Mouse (Mus musculus) WW6 (cell line): ENCODE measurements around the gene Ninj2.
"Not testable (repeated sequence)": the region's sequence is repeated elsewhere in the genome, so short reads cannot be mapped to it uniquely, and the experiment has no call there.

Source experiments
- DNase-seq: peaks from one replicate; pipeline ENCODE4 v3.0.0-alpha.2; 2013; ENCODE audit warnings: low read depth, low spot score

The Ninj2 gene

DNA sequence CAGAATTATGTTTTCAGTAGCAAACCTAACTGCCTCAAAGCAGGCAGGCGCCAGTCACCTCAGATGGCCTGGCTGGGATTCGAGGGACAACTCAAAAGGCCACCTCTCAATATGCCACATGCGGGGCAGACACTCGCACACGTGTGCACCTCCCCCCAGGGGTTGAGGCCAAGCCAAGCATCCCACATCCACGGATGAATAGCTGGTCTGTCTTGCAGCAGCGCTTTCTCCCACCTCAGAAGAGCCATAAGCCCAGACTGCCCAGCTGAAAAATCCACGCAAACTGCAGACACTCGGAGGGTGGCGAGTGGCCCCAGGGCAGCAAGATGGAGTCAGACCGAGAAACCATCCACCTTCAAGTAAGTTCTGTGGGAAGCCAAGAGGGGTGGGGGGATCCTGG lies at the start of gene Ninj2:
TSS of gene Ninj2 (plus strand) at position 251 of the 400 bp plus-strand sequence.
- DNase-seq, result no peak

DNA sequence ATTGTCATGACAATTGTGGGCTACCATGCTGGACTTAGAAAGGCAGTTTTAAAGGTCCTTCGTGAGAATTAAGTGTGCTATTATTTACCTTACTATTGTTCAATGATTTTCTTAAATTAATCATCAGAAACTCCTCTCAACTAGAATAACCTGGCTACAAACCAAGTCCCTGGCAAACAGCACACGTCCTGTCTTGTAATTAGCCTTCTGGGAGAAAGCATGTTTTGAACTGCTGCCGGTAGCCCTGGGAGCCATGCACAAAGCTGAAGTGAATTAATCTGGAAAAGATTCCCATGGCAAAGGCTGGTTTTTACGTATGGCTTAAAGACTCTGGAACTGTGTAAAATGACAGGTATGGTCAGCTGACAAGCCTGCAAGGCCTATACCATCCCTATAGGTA lies 47.7 kb upstream of the Ninj2 start:
- DNase-seq, result no peak

DNA sequence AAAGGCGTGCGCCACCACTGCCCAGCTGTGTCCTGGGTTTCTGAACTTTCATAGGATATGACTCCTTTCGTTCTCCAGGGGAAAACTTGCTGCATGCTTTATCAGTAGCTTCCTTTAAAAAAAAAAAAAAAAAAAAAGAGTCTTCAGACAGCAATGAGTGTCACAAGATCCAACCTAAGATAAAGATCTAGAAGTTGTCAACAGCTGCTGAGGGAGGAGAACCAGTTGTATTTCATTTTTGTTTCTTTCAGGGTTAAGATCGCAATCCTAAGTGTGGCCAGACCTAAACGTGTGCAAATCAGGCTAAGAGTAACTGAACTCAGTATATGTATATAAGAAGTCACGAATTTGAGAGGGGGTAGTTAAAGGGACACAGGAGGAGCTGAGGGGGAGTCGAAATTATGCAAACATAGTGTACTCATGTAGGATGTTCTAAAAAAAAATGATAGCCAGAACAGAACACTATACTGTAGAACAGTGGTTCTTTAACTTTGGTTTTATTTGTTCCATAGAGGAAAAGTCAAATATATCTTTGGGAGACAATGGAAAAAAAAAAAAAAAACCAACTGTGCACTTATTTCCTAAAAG lies 45.4 kb upstream of the Ninj2 start:
- no peak for DNase-seq

DNA sequence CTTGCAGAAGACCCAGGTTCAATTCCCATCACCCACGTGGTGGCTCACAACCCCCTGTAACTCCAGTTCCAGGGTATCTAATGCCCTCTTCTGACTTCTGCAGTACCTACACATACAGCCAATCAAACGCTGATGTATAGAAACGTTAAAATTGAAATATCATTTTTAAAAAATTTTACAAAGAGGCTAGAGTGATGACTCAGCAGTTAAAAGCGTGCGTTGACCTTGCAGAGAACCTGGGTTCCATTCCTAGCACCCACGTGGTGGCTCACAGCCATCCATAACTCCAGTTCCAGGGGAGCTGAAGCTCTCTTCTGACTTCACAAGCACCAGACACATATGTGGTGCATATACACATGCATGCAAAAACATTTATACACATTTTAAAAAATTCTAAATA lies 38.7 kb upstream of the Ninj2 start:
- no peak for DNase-seq

DNA sequence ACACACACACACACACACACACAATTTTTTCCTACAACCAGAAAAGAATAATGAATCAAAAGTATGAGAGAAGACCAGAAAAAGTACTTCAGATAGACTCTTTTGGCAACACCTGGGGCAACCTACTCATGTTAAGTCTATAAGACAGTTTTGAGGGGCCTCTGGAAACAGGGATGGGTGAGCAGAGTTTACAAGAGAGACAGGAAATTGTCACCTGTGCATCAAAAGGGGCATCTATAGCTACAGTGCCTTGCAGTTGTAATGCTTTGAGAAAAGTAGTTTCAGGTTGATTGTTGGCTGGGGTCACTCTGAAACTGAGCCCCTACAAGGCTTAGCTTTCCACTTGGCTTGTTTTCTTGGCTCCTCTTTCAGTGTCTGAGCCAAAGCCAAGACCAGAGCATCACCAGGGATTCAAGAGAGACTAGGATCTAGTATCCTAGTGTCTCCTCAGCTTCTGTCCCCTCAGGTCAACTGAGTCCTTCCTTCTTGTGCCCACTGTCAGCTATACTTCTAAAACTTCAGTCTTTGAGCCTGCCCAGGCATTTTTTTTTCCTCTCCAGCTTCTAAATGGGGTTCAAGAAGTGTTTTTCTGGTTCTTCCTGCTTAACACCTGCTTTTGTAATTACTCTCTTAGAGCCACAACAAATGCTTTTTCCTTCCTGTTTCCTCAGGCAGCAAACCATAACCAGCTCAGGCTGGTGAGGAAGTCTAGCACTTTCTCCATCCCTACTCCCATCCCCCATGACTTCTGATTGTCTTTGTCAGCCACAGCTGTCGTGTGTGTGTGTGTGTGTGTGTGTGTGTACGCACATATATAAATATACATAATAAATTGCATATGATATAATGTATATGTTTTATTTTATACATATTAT lies 37.2 kb upstream of the Ninj2 start:
- no peak for DNase-seq

DNA sequence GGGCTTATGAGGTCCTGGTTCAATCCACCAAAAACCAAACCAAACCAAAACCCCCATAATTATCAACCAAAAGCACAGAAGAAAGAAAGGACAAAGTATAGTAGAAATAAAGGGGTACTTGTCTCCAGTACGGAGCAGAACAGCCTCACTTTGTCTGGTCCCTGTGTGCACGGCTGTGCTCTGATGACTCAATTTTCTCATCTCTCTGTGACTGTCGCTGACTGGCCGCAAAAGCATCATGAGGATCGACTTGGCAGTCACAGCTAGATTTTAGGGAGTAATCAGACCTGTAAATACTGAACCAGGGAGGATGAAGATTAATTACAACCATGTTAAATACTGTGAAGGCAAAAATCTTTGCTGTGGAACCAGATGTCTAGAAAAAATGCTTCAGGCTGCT lies 30.2 kb upstream of the Ninj2 start:
- no peak for DNase-seq

DNA sequence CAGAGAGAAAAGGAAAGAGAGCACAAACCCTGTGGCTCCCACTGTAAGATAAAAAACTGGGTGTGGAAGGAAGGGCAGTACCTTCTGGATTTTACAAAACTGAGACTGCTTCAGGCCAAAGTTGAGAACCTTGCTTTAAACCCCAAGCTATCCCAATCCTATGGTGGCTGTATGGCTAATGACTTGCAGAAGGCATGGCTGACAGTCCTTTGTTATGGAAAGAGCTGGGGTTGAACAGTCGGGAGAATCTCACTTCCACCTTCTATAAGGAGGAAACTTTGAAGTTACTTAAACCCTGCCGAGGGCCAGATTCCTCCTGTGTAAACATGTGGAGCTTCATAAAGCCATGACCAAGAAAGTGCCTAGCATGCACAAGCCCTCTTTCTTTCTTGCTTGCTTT lies 28.5 kb upstream of the Ninj2 start:
- peak; percentile 43 for DNase-seq

DNA sequence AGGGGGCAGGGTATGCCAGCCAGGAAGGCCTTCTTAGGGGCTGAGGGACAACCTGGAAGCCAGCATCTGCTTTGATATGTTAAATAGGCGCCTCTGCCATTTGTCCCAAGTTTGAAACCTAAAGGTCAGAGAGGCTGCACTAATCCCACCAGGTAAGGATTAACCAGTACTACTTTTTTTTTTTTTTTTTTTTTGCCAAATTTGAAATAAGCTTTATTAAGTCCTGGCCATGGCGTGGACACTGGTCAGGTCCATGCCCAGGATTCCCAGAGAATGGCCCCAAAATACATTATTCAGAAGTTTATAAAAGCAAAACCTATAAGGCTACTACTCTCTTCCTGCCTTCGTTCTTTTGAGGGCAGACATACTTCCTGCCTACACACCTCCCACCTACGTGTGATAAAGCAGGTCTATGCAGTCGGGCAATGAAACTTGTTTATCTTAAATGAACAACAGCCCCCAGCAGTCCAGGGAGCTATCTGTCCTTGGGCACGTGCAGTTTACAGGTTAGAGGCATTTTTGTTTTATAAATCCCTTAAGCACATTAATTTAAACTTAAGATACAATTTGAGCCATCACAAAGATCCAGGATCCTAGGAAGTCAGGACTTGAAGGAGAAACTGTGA lies 27.5 kb upstream of the Ninj2 start:
- no peak for DNase-seq

DNA sequence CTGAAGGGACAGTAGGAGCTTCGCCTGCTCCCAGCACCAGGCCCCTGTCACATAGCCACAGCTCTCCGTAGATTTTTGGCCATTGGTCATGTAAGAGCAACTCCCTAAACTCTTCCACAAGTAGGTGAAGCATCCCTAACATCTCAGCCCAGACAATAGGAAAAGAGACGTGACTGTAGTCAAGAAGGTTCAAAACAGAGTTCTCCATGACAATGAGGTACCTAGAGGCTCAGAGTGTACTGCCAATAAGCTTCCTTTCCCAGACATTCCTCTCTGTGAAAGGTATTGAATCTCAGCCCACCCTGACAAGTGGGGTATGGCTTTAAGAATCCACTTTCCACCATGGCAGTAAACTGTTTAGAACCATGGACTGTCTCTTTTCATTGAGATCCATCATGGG lies 23.6 kb upstream of the Ninj2 start:
- no peak for DNase-seq

DNA sequence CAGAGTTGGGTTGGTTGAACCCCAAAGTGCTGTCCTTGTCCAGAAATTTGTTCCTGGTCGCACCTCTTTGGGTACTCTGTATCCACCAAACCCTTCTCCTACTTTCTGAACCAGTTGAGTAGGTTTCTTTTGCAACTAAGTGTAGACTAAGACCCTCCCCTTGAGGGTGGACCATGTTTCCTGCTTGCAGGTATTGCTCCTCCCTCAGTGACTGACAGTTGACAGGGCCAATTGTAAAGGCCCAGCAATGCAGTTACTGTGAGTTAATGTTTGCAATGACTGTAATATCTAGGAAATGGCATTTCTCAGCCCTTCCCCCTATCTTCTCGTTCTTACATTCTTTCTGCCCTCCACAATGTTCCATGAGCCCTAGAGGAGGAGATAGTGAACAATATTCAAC lies 20.5 kb upstream of the Ninj2 start:
- no peak for DNase-seq

DNA sequence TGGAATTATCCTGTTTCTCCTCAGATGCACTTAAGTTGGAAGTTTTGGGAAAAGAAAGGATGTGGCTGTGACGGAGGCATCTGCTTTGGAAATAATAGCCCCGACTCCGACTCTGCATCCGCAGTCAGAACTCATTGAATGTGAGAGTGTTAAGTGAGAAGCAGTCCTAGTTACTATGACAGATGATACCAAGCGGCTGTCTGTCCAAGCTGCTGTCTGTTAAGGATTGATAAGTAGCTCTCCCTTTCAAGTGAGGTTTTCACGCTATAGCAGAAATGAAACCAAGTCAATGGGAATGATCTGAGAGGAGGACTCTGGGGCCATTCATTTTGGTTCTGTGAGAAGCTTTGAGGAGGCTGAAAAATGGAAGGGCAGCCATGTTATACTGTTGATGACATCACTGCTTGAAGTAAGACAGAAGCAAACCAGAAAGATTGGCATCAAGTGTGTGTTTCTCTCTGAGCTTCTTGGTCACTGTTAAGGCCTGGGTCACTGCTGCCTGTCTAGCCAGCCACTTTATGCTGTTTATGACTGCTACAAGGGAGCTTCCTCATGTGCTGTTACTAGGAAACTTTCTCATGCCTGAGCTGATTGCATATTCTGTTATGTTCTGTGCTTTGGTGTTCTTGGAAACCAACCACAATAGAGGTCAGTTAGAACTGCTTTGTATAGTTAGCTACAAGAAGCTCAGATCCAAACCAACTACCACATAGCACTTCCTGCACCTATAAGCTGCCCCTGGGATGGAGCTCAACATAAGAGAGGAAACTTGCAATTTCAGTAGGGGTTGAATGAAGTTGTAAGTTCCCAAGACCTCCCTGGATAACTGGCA lies 16.3 kb upstream of the Ninj2 start:
- DNase-seq, result no peak

DNA sequence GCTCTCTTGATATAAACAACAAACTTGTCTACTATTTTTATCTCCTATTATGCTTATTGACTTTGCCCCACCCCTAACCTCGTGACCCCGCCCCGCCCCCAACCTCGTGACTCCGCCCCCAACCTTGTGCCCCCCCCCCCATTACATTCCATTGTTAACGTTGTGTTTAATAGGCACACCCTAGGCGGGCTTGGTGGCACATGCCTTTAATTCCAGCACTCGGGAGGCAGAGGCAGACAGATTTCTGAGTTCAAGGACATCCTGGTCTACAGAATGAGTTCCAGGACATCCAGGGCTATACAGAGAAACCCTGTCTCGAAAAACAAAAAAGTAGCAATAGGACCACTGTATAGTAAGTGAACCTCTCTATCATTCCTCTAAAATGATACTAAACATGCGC lies 13.6 kb upstream of the Ninj2 start:
- DNase-seq, result no peak

DNA sequence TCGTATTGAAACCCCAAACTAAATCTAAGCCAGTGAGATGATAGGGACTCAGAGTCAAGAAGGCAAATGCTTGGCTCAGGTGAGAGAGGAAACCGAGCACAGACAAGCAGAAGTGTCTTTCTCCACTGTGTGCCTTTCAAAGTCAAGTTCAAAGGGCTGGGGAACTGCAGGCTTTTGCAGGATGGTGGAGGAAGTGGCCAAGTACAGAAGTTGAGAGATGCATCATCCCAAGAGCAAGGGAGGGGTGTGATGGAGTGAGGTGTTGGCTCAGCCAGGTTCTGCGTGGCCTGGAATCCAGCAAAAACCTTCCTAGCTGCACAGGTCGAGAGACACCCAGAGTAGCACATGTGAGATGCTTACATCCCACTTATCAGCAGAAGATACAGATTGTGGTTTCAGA lies 11.6 kb upstream of the Ninj2 start:
- DNase-seq, result no peak

DNA sequence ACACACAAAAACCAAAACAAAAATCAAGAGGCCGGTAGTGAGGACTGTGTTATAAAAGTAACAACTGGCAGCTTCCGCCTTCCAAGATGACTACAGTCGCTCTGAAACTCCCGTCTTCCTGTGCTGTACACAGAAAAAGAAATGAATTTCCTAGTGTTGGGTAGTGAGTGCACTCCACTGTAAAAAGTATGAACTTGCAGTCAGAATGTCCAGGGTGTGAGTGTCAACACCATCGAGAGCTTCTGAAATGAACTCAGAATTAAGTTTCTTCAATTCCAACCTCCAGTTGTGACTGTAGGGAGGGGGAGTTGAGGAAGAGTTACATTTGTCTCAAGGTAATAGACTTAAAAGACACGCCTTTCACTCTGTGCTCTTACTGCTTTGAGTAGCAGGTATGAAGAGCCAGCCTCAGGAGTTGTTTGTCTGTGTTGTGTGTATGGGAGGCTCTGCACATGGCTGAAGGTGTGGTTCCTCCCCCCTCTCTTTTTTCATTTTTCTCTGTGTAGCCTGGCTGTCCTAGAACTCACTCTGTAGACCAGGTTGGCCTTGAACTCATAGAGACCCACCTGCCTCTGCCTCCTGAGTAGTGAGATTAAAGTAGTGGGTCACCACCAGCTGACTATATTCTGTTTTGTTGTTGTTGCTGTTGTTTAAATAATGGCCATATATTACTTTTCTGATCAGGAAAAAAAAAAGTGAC lies 10.7 kb upstream of the Ninj2 start:
- no peak for DNase-seq

DNA sequence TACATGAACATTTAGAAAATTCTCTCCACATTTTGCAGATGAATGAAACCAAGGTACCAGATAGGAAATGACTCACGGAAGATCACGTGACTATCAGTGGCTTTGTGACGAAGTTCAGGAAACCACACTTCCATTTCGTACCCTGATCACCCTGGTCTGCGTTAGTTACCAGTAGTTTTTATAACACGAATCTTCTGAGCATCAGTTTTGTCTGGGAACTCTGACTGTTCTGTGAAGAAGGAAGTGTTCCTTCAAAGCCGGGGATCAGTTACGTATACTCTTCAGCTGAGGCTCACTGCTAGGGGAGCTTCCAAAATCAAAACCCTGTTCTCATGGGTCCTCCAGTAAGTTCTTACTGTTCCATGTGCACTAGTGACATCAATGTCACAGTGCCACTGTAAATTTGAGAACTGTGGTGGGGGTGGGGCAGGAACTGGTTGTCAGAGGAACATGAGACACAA lies 10.2 kb upstream of the Ninj2 start:
- no peak for DNase-seq

DNA sequence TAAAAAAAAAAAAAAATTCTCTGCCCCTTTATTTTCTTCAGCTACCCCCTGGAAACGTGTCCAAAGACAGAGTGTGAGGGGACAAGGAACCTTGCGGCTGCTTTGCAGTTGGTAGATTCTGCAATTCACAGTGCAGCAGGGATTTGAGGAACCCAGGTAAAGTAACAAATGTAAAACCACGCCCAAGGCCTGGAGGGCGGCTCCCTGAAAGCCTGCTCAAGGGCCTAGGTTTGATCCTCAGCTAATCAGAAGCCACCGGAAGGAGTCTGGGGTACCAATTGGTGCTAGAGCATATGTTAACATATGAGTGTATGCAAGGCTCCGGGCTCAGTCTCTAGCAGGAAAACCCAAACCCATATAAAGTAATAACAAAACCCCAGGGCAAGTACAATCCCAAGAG lies 9.7 kb upstream of the Ninj2 start:
- DNase-seq, result no peak

DNA sequence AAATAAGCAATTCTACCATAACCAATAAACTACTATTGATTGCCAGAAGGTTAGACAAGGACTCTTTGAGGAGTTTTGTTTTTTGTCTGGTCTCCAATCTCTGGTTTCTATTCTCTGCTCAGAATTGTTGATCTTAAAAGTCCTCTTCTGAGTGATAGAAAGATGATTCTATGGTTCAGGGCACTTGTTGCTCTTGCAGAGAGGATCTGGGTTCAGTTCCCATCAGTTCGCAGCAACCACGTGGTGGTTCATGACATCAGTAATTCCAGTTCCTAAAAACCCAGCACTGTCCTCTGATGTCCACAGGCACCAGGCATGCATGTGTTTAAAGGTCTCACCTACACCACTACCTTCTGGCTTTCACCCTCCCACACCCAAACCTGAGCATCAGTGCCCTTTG lies 8.2 kb upstream of the Ninj2 start:
- no peak for DNase-seq

DNA sequence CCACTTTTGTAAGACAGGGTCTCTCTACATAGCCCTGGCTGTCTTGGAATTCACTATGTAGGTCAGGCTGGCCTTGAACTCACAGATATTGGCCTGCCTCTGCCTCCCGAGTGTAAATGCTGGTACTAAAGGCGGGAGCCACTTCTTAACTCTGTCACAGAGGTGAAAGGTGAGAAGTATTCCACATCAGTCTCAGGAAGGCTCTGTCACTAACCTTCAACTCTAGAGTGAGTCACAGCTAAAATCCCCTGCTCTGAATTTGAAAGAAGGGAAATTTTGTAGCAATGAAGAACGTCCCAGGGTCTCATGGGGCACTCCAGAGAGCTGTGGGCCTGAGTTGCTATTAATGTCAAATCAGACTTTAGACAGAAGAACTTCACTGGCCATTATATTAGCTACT lies 7.3 kb upstream of the Ninj2 start:
- no peak for DNase-seq

DNA sequence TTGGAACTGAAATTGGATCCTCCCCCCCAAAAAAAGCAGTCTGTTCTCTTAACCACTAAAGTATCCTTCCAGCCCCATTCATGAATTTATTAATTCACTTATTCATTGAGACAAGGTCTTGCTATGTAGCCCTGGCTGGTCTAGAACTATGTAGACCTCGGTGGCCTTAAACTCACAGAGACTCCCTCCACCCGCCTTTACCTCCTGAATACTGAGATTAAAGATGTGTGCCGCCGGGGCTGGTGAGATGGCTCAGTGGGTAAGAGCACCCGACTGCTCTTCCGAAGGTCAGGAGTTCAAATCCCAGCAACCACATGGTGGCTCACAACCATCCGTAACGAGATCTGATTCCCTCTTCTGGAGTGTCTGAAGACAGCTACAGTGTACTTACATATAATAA lies 6.1 kb upstream of the Ninj2 start:
- not testable (repeated sequence) for DNase-seq

DNA sequence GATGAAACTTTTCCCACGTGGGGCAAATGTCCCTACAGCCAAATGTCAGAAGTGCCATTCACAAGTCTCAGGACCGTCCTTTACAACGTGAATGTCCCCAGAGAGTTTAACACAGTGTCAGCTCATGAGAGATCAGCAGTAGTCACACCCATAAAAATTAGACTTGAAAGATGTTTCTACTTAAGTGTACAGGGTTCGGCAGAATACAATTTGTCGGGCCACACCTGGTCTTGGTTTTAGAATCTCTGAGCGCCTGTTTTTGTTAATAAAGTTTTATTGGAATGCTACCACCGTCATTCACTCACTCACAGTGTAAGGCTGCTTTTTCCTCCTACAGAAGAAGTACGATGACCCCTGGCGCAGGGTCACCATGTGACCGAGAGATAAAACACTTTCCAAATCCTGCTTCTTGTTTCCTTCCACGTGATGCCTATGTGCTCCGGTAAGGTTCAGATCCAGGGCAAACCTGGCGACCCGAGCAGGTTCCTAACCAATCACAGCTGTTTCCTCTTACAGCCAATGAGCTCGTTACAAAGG lies 2.4 kb upstream of the Ninj2 start:
- no peak for DNase-seq

DNA sequence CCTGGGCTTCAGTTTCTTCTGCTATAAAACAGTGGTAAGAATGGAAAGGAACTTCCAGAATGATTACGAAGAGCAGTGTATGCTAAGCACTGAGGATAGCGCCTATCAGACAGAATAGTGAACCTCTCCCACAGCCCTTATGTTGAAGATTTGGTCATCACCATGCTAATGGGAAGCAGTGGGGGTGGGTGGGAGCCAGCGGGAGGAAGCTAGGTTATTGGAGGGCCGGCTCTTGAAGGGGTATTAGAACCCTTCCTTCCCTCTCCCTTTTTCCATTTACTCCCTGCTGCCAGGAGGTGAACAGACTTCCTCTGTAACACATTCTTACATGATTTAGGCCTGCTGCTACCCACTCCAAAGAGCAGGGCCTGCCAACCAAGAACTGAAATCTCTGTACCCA lies 1.2 kb upstream of the Ninj2 start:
- no peak for DNase-seq
